Mouse (Mus musculus) CD4-positive, CD25-positive, alpha-beta regulatory T cell, adult 9 weeks (primary cell): ENCODE measurements around the gene Rpap1. TPM values are rescaled to one million over a fixed set of nuclear protein-coding genes. Genes with fewer than 3 reads are reported as not detected.

ENCODE experiments used
- polyA plus RNA-seq: library from polyadenylated mRNA; unstranded; fragments of 100-300 nt; shearing (Covaris generic); gene quantifications from one replicate; pipeline ENCODE4 v1.2.1, GENCODE M21; 2017

The Rpap1 gene
- polyA plus RNA-seq: 47.8 TPM

GRCm38 (mm10) chr2:119787206-119787883 is at the start of gene Rpap1:
Gene Rpap1 (minus strand): TSS chr2:119787537.

DNA sequence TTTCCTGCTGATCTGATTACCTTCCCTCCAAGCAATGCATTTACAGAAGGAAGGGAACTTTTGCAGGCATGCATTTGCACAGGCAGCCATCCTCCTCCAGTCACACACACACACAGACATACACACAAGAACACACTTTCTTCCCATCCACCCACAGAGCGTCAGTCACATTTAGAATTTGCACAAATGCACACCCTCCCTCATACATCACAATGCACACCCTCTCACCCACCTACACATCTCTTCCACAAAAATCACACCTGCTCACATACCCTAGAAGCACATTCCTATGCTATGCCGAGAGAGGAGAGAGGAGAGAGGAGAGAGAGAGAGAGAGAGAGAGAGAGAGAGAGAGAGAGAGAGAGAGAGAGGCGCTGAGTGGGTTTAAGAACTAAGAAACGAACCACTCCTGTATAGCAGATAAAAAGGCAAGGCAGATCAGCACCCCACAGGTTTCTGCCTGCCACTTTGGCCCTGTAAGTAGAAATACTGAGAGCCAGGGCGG is 10.0 kb upstream of the Rpap1 start, which contains the start of gene Tyro3:
TSS of gene Tyro3 (plus strand) at position 455 of the 505 bp plus-strand sequence.

GRCm38 (mm10) chr2:119760251-119760650 is 27.1 kb downstream of the Rpap1 start, which contains the start of gene Ltk:
Gene Ltk (minus strand): TSS chr2:119760431.

GRCm38 (mm10) chr2:119741581-119742411 is 45.5 kb downstream of the Rpap1 start, which contains the start of gene Itpka:
Gene Itpka (plus strand): TSS chr2:119742337.

Other genes starting within 250 kb of the Rpap1 start
- gene Exd1, start 239.9 kb downstream of the Rpap1 start, polyA plus RNA-seq: 0.25 TPM
- 86.0 TPM for gene Chp1, start 239.8 kb downstream of the Rpap1 start, polyA plus RNA-seq
- gene Nusap1, start 169.2 kb downstream of the Rpap1 start, polyA plus RNA-seq: 3.9 TPM
- gene Oip5, start 169.1 kb downstream of the Rpap1 start, polyA plus RNA-seq: 3.0 TPM
- 44.6 TPM for gene Ndufaf1, start 124.7 kb downstream of the Rpap1 start, polyA plus RNA-seq
- gene Rtf1, start 112.5 kb downstream of the Rpap1 start, polyA plus RNA-seq: 22.5 TPM
- not detected for gene Itpka, start 45.2 kb downstream of the Rpap1 start, polyA plus RNA-seq
- gene Ltk, start 27.1 kb downstream of the Rpap1 start, polyA plus RNA-seq: not detected
- 1.8 TPM for gene Tyro3, start 10.2 kb upstream of the Rpap1 start, polyA plus RNA-seq
- gene Mga, start 109.7 kb upstream of the Rpap1 start, polyA plus RNA-seq: 71.4 TPM
- gene Mapkbp1, start 185.2 kb upstream of the Rpap1 start, polyA plus RNA-seq: 10.5 TPM
- gene Jmjd7, start 239.9 kb upstream of the Rpap1 start, polyA plus RNA-seq: 25.8 TPM
- 6.8 TPM for gene Gm28042, start 240.0 kb upstream of the Rpap1 start, polyA plus RNA-seq
- 2.8 TPM for gene Pla2g4b, start 245.9 kb upstream of the Rpap1 start, polyA plus RNA-seq